Mouse (Mus musculus) retina, postnatal 7 days (tissue): ENCODE measurements around the gene Trmo.

Experiments
- DNase-seq: peaks from one replicate; pipeline ENCODE4 v3.0.0-alpha.2; 2012; ENCODE audit warnings: low read depth, low spot score

Trmo gene

DNA sequence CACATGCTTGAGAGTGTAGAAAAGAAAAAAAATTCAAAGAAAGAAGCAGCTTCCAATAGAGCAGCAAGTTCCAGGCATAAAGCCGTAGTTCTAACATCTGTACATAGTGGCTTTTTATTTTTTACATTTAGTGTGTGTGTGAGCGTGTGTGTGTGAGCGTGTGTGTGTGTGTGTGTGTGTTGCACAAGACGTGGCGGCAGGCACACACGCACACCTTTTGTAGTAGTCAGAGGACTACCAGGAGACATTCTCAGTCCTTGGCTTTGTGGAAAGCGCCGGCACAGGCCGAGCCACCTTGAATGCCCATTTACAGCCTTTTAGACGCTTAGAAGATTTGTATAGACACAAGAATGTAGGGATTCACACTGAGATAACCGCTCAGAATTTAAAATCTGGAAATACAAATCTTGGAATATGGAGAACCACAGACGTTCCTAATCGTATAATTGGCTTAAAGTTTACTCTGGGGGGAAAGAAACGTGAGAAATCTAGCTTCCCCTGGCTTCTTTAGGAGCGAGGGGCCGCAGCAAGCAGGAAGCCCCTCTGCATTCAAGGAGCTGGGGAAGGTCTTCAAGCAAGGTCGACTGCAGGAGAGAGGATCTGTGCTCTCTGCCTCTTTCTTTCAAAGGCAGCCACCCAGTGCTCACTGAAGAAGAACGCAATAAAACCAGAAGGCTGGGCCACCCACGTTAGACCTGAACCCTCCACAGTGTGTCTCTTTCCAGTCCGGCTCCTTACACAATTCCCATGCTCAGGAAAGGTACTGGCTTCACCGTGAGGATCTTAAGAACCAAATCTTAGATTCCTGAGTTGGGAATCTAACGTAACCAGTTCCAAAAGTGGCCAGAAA, 47.2 kb downstream of the Trmo start:
- no peak for DNase-seq

DNA sequence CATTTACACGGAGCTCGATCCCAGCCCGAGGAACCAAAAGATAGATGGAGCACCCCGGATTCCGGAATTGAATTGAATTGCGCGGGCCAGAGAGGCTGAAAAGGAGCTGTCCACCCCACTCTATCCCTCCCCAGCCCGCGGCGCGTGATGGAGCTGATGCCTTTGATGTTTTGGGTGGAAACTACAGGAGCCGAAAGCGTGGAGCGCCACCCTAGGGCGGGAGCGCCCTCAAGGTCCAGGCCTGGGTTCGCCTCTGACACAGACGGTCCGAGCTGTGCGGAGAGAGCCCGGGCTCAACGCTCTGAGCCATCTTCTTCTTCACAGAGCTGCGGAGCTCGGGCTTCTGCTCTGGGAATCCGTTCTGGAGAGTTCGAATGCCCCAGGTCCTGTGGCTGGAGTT, 49.7 kb downstream of the Trmo start:
- no peak for DNase-seq

- DNase-seq: no peak
Measured at GRCm38 (mm10) chr4:46339026-46339425, 50.2 kb downstream of the Trmo start.

- no peak for DNase-seq
Measured at GRCm38 (mm10) chr4:46337990-46338389, 51.2 kb downstream of the Trmo start.

- DNase-seq: no peak
Measured at GRCm38 (mm10) chr4:46335846-46336245, 53.4 kb downstream of the Trmo start.

DNA sequence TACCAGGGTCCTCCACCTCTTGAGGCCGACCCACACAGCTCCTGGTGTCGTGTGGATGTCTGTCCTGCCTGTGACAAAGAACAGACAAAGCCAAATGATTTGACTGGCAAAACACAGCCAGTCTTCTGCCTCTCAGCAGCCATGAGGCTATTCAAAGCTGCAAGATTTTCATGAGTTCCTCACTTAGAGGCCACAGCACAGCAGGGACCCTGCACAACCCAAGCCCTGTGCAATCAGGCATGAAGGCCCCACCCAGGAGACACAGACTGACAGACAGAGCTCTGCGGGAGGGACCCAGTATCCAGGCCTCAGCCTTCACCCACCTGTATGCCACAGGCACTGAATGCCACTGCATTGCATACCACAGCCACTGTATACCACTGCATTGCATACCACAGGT, 60.3 kb downstream of the Trmo start:
- DNase-seq: no peak
